Mouse (Mus musculus): ENCODE measurements around the gene Rbl1. TPM values are rescaled to one million over a fixed set of nuclear protein-coding genes. Genes with fewer than 3 reads are reported as not detected.

Rbl1 gene
- total RNA-seq, 2 experiments from 2014 or later: 1.7 to 1.9 TPM

Other genes with a start within 250 kb of the Rbl1 start
- 100 to 1,000 TPM; 457 to 474 TPM for gene Ndrg3, start 212.5 kb downstream of the Rbl1 start, total RNA-seq (2021)
- gene Dsn1, start 197.4 kb downstream of the Rbl1 start, total RNA-seq (2021): 1 to 10 TPM; 4.0 to 5.4 TPM
- 10 to 100 TPM; 63.0 to 66.5 TPM for gene Soga1, start 125.3 kb downstream of the Rbl1 start, total RNA-seq (2021)
- gene Tldc2, start 117.5 kb downstream of the Rbl1 start, total RNA-seq (2021): not detected
- 10 to 100 TPM; 14.3 to 14.5 TPM for gene Samhd1, start 69.3 kb downstream of the Rbl1 start, total RNA-seq (2021)
- 100 to 1,000 TPM; 132 to 133 TPM for gene Rpn2, start 74.5 kb upstream of the Rbl1 start, total RNA-seq (2021)
- gene Mroh8, start 75.0 kb upstream of the Rbl1 start, total RNA-seq (2021): 1 to 10 TPM in 1 of 2 experiments, under 1 TPM in 1; 0.46 to 1.3 TPM
- not detected for gene Ghrh, start 143.0 kb upstream of the Rbl1 start, total RNA-seq (2021)
- gene Manbal, start 163.1 kb upstream of the Rbl1 start, total RNA-seq (2021): 10 to 100 TPM; 69.7 to 72.9 TPM
- 100 to 1,000 TPM; 117 to 118 TPM for gene Src, start 213.9 kb upstream of the Rbl1 start, total RNA-seq (2021)